Mouse (Mus musculus) heart, adult 2 months (tissue): ENCODE measurements around the gene Klhdc8a.

ENCODE experiments used
- CTCF ChIP-seq: fragments of 200-600 bp; IDR thresholded peaks from 2 replicates; pipeline ENCODE4 v1.8.1; 2022; ENCODE audit warnings: antibody characterized with exemption, mild to moderate bottlenecking, moderate library complexity
- EP300 ChIP-seq: fragments of 200-500 bp; IDR thresholded peaks from 2 replicates; pipeline ENCODE4 v1.6.1; 2011; ENCODE audit warnings: low read depth, low read length, control low read depth; ENCODE audit not compliant: insufficient read depth
- POLR2A ChIP-seq: fragments of 200-500 bp; IDR thresholded peaks from 2 replicates; pipeline ENCODE4 v1.6.1; 2011; ENCODE audit warnings: mild to moderate bottlenecking, low read depth, low read length, control low read depth; ENCODE audit not compliant: insufficient read depth

GRCm38 (mm10) chr1:132346134-132346851, 47.9 kb downstream of the Klhdc8a start:
- no peak for TF ChIP-seq CTCF
- peak; percentile 51 for TF ChIP-seq POLR2A
- TF ChIP-seq EP300, result 0 out of 2 replicates have a peak, but pooled peaks have one; percentile 32
